Mouse (Mus musculus) ovary, adult 2 months (tissue): Measurements from ENCODE around the gene Gm13694. TPM values are rescaled to one million over a fixed set of nuclear protein-coding genes. Genes with fewer than 3 reads are reported as not detected.

Experiments
- polyA plus RNA-seq: library from polyadenylated mRNA; depleted of rRNA; stranded (reverse); fragments of >200 nt; gene quantifications from 2 replicates; pipeline ENCODE4 v1.2.3, GENCODE M21; 2012; rRNA removed

Gene Gm13694
- polyA plus RNA-seq = not detected in 2 replicates

DNA sequence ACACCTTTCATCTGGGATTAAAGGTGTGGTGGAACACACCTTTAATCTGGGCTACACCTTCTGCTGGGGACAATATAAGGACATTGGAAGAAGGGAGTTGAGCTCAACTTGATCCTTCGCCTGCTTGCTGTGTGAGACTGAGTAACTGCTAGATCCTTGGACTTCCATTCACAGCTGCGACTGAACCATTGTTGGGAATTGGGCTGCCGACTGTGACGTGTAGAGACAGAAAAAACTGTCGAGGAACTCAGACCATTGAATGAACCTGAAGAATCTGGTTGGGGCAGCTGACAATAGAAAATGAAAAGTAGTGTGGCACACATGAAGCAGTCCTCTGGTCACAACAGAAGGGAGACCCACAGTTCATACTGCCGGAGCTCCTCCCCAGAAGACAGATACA lies at the start of gene Gm13694:
Gene Gm13694 (plus strand): TSS at position 301 of the 400 bp plus-strand sequence.

DNA sequence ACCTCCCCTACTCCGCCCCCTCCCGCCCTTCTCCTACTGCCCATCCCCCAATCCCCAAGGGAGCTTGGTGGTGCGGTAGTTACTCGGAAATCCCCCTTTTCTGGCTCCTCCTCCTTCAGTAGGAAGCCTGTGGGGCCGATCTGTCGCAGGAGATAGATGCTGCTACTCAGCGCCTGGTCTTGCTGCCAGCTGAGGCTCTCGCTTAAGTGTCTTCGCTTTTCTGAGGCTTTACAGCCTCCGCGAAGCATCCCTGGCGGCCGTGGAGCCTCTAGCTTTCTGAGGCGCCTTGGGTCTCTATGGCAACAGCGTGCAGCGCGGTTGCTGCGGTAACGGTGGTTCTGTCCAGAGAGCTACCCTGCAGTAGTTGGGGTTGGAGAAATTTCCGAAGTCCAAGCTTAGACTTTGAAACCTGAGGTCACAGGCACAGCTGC lies 37.8 kb upstream of the Gm13694 start, which contains the start of gene Zswim2:
Gene Zswim2 (minus strand): TSS at position 298 of the 431 bp plus-strand sequence.

DNA sequence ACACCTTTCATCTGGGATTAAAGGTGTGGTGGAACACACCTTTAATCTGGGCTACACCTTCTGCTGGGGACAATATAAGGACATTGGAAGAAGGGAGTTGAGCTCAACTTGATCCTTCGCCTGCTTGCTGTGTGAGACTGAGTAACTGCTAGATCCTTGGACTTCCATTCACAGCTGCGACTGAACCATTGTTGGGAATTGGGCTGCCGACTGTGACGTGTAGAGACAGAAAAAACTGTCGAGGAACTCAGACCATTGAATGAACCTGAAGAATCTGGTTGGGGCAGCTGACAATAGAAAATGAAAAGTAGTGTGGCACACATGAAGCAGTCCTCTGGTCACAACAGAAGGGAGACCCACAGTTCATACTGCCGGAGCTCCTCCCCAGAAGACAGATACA lies 23.3 kb upstream of the Gm13694 start, which contains the start of gene Gm13698:
Gene Gm13698 (plus strand): TSS at position 301 of the 400 bp plus-strand sequence.

DNA sequence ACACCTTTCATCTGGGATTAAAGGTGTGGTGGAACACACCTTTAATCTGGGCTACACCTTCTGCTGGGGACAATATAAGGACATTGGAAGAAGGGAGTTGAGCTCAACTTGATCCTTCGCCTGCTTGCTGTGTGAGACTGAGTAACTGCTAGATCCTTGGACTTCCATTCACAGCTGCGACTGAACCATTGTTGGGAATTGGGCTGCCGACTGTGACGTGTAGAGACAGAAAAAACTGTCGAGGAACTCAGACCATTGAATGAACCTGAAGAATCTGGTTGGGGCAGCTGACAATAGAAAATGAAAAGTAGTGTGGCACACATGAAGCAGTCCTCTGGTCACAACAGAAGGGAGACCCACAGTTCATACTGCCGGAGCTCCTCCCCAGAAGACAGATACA lies 17.5 kb upstream of the Gm13694 start, which contains the start of gene Gm13693:
Gene Gm13693 (plus strand): TSS at position 301 of the 400 bp plus-strand sequence.

DNA sequence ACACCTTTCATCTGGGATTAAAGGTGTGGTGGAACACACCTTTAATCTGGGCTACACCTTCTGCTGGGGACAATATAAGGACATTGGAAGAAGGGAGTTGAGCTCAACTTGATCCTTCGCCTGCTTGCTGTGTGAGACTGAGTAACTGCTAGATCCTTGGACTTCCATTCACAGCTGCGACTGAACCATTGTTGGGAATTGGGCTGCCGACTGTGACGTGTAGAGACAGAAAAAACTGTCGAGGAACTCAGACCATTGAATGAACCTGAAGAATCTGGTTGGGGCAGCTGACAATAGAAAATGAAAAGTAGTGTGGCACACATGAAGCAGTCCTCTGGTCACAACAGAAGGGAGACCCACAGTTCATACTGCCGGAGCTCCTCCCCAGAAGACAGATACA lies 11.7 kb upstream of the Gm13694 start, which contains the start of gene Gm13695:
Gene Gm13695 (plus strand): TSS at position 301 of the 400 bp plus-strand sequence.

DNA sequence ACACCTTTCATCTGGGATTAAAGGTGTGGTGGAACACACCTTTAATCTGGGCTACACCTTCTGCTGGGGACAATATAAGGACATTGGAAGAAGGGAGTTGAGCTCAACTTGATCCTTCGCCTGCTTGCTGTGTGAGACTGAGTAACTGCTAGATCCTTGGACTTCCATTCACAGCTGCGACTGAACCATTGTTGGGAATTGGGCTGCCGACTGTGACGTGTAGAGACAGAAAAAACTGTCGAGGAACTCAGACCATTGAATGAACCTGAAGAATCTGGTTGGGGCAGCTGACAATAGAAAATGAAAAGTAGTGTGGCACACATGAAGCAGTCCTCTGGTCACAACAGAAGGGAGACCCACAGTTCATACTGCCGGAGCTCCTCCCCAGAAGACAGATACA lies 5.9 kb upstream of the Gm13694 start, which contains the start of gene Gm13696:
Gene Gm13696 (plus strand): TSS at position 301 of the 400 bp plus-strand sequence.

DNA sequence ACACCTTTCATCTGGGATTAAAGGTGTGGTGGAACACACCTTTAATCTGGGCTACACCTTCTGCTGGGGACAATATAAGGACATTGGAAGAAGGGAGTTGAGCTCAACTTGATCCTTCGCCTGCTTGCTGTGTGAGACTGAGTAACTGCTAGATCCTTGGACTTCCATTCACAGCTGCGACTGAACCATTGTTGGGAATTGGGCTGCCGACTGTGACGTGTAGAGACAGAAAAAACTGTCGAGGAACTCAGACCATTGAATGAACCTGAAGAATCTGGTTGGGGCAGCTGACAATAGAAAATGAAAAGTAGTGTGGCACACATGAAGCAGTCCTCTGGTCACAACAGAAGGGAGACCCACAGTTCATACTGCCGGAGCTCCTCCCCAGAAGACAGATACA lies 5.7 kb downstream of the Gm13694 start, which contains the start of gene Gm13697:
Gene Gm13697 (plus strand): TSS at position 301 of the 400 bp plus-strand sequence.

DNA sequence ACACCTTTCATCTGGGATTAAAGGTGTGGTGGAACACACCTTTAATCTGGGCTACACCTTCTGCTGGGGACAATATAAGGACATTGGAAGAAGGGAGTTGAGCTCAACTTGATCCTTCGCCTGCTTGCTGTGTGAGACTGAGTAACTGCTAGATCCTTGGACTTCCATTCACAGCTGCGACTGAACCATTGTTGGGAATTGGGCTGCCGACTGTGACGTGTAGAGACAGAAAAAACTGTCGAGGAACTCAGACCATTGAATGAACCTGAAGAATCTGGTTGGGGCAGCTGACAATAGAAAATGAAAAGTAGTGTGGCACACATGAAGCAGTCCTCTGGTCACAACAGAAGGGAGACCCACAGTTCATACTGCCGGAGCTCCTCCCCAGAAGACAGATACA lies 11.5 kb downstream of the Gm13694 start, which contains the start of gene Gm13691:
Gene Gm13691 (plus strand): TSS at position 301 of the 400 bp plus-strand sequence.

Other genes with a start within 250 kb of the Gm13694 start
- 1.9 and 2.6 TPM in 2 replicates for gene Fam171b, start 166.3 kb upstream of the Gm13694 start, polyA plus RNA-seq
- gene Zswim2, start 37.7 kb upstream of the Gm13694 start, polyA plus RNA-seq = not detected in 2 replicates
- not detected in 2 replicates for gene Gm13698, start 23.2 kb upstream of the Gm13694 start, polyA plus RNA-seq
- gene Gm13693, start 17.4 kb upstream of the Gm13694 start, polyA plus RNA-seq = not detected in 2 replicates
- not detected in 2 replicates for gene Gm13695, start 11.6 kb upstream of the Gm13694 start, polyA plus RNA-seq
- gene Gm13696, start 5.8 kb upstream of the Gm13694 start, polyA plus RNA-seq = not detected in 2 replicates
- gene Gm13697, start 5.8 kb downstream of the Gm13694 start, polyA plus RNA-seq = not detected in 2 replicates
- not detected in 2 replicates for gene Gm13691, start 11.6 kb downstream of the Gm13694 start, polyA plus RNA-seq